Mouse (Mus musculus) cortical plate, adult 2 months (tissue): ENCODE measurements around the gene Olig1. TPM values are rescaled to one million over a fixed set of nuclear protein-coding genes. Genes with fewer than 3 reads are reported as not detected.
A peak's percentile ranks its signal among the peaks of the same experiment; 100 is the strongest.

Experiments used
- H3K27ac ChIP-seq: fragments of 200-500 bp; 2 replicates; pipeline ENCODE4 v1.5.1; 2012; ENCODE audit warnings: low read length, control low read depth, inconsistent platforms; ENCODE audit not compliant: insufficient read depth
- H3K4me1 ChIP-seq: fragments of 200-500 bp; 2 replicates; pipeline ENCODE4 v1.6.1; 2011; ENCODE audit warnings: low read length; ENCODE audit not compliant: control insufficient read depth, insufficient read depth
- H3K4me3 ChIP-seq: fragments of 200-500 bp; 2 replicates; pipeline ENCODE4 v1.5.1; 2011; ENCODE audit warnings: mild to moderate bottlenecking, low read length, control low read depth; ENCODE audit not compliant: insufficient read depth
- CTCF ChIP-seq: fragments of 200-500 bp; IDR thresholded peaks from 2 replicates; pipeline ENCODE4 v1.5.1; 2011; ENCODE audit warnings: mild to moderate bottlenecking, control low read depth, low read length; ENCODE audit not compliant: insufficient read depth; ENCODE audit errors: extremely low read depth
- POLR2A ChIP-seq: fragments of 200-500 bp; IDR thresholded peaks from 2 replicates; pipeline ENCODE4 v1.6.1; 2011; ENCODE audit warnings: mild to moderate bottlenecking, low read length, control low read depth; ENCODE audit not compliant: insufficient read depth; ENCODE audit errors: extremely low read depth
- polyA plus RNA-seq: library from polyadenylated mRNA; depleted of rRNA; stranded (reverse); fragments of >200 nt; gene quantifications from 2 replicates; pipeline ENCODE4 v1.2.3, GENCODE M21; 2012; rRNA removed

Olig1 gene
- polyA plus RNA-seq, 1 experiment: 230 TPM

- Histone ChIP-seq H3K4me3 (no peak overlapping the region), H3K27ac (no peak overlapping the region), H3K4me1 (no peaks in the 10 kb centered on the region)
- no peak for TF ChIP-seq CTCF
- TF ChIP-seq POLR2A: no peak
These were observed 31.9 kb downstream of the Olig1 start for GRCm38 (mm10) chr16:91301454-91301853.

GRCm38 (mm10) chr16:91303776-91304709, 34.5 kb downstream of the Olig1 start:
- no peaks in the 10 kb centered on the region for H3K4me1 ChIP-seq
- TF ChIP-seq POLR2A: no peak
- no peak for TF ChIP-seq CTCF
- H3K27ac ChIP-seq: peak overlapping the region; percentile 28; the same call in 1 of the 2 replicates
- no peak overlapping the region for H3K4me3 ChIP-seq

GRCm38 (mm10) chr16:91305512-91306111, 36.0 kb downstream of the Olig1 start:
- Histone ChIP-seq H3K4me3 (no peak overlapping the region), H3K4me1 (no peaks in the 10 kb centered on the region), H3K27ac (0 out of 2 replicates have a peak overlapping the region, but pooled peaks have one; percentile 12)
- TF ChIP-seq POLR2A: no peak
- TF ChIP-seq CTCF: no peak

- no peak overlapping the region for H3K4me3 ChIP-seq
- TF ChIP-seq CTCF (no peak), POLR2A (no peak)
- no peaks in the 10 kb centered on the region; the same call in 1 of the 2 replicates for H3K4me1 ChIP-seq
- H3K27ac ChIP-seq: no peak overlapping the region
These were observed 40.3 kb downstream of the Olig1 start for GRCm38 (mm10) chr16:91309872-91310271.

- Histone ChIP-seq H3K27ac (no peak overlapping the region), H3K4me3 (no peak overlapping the region), H3K4me1 (no peaks in the 10 kb centered on the region; the same call in 1 of the 2 replicates)
- TF ChIP-seq POLR2A: no peak
- TF ChIP-seq CTCF: no peak
These were observed 43.3 kb downstream of the Olig1 start for GRCm38 (mm10) chr16:91312921-91313320.

- Histone ChIP-seq H3K4me1 (no peaks in the 10 kb centered on the region; the same call in 1 of the 2 replicates), H3K4me3 (no peak overlapping the region), H3K27ac (no peak overlapping the region)
- TF ChIP-seq CTCF (peak; percentile 60), POLR2A (no peak)
These were observed 44.7 kb downstream of the Olig1 start for GRCm38 (mm10) chr16:91314114-91314775.

- no peak overlapping the region for H3K27ac ChIP-seq
- 0 out of 2 replicates have a peak overlapping the region, but pooled peaks have one; percentile 3 for H3K4me3 ChIP-seq
- H3K4me1 ChIP-seq: no peaks in the 10 kb centered on the region
- no peak for TF ChIP-seq POLR2A
- no peak for TF ChIP-seq CTCF
These were observed 50.6 kb downstream of the Olig1 start for GRCm38 (mm10) chr16:91320191-91320590.

- TF ChIP-seq POLR2A: no peak
- no peak for TF ChIP-seq CTCF
- Histone ChIP-seq H3K4me3 (peak overlapping the region; percentile 3; the same call in 1 of the 2 replicates), H3K4me1 (no peaks in the 10 kb centered on the region), H3K27ac (no peak overlapping the region)
These were observed 51.0 kb downstream of the Olig1 start for GRCm38 (mm10) chr16:91320608-91321007.

Other genes starting within 250 kb of the Olig1 start
- 81.5 and 92.3 TPM in 2 replicates for gene Paxbp1, start 225.2 kb upstream of the Olig1 start, polyA plus RNA-seq
- 0.74 and 1.2 TPM in 2 replicates for gene 4932438H23Rik, start 174.7 kb upstream of the Olig1 start, polyA plus RNA-seq
- 32.9 and 37.9 TPM in 2 replicates for gene Olig2, start 44.3 kb upstream of the Olig1 start, polyA plus RNA-seq
- gene Ifnar2, start 103.0 kb downstream of the Olig1 start, polyA plus RNA-seq: 33.7 and 34.5 TPM in 2 replicates
- not detected in 2 replicates for gene Gm21970, start 121.9 kb downstream of the Olig1 start, polyA plus RNA-seq
- gene Il10rb, start 136.4 kb downstream of the Olig1 start, polyA plus RNA-seq: 12.6 and 13.5 TPM in 2 replicates
- gene Ifnar1, start 215.5 kb downstream of the Olig1 start, polyA plus RNA-seq: 35.5 and 36.2 TPM in 2 replicates